Mouse (Mus musculus): ENCODE data around the gene Pip4k2b. TPM values are rescaled to one million over a fixed set of nuclear protein-coding genes. Genes with fewer than 3 reads are reported as not detected.

The Pip4k2b gene
- polyA plus RNA-seq, 2 experiments, result 0.56 to 5.0 TPM

DNA sequence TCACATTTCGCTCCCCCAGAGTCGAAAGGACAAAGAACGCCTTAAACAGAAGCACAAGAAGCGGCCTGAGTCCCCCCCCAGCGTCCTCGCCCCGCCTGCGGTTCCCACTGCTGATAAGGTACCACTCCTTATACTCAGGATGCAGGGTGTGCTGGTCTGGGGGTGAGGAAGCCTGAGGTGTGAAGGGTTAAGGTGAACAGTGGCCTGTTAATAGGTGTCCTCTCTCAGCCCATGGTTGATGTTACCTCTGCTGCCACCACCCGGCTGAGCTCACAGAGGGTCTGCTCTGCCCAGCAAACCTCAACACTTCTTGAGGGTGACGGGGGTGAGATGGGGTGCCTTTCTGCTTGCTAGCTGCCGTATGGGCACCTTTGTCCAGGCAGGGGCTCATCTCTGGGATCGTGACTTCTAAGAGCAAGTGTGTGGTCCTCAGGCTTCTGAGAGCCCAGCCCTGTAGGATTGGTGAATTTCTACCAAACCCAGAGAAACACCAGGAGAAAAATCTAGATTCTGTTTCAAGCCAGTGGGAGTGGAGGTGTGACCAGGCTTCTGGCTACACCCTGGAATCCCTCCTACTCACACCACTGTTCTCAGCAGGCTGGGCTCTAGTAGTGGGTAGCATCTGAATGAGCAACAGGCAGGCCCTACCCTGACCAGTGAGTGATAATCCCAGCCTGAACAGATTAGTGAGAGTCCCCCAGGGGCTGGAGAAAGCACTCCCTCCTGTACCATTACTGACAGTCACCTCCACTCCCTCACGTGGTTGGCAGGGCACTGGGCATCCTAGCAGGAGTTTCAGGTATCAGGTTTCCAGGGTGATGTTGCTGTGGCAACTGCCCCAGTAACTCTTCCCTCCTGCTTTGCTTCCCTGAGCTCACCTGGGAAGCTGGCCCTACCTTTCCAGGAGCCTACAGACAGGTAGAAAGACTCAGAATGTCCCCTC lies 74.0 kb downstream of the Pip4k2b start:
- ATAC-seq (ENCODE audit: insufficient read depth) (no peak), DNase-seq (ENCODE audit: low read depth in 3 of 3, low spot score in 3 of 3) (no peak)
- no peak for TF ChIP-seq CTCF (IDR thresholded peaks at IDR 0.05; ENCODE audit: low read depth)
- TF ChIP-seq EP300 (IDR thresholded peaks at IDR 0.05; ENCODE audit: low read depth), result no peak
- Histone ChIP-seq H3K4me1 (replicated peaks; ENCODE audit: control insufficient read depth in 2 of 2, insufficient read depth in 2 of 2, low read length in 1 of 2) (no peaks in the 10 kb centered on the region; a peak in 1 of 4 replicates), H3K4me3 (ENCODE audit: insufficient read depth in 1 of 2, low read depth in 2 of 2, low read length in 2 of 2) (no peak overlapping the region), H3K27ac (no peak overlapping the region), H3K9me3 (ENCODE audit: control insufficient read depth, low read length) (no peaks in the 10 kb centered on the region), H3K4me2 (ENCODE audit: low read depth) (no peak overlapping the region), H3K9ac (replicated peaks) (no peak overlapping the region), H3K27me3 (ENCODE audit: control insufficient read depth, insufficient read depth, low read length) (no peaks in the 10 kb centered on the region), H3K36me3 (replicated peaks; ENCODE audit: control insufficient read depth, insufficient read depth, low read depth) (no peaks in the 10 kb centered on the region)
- 37% methylated on average over 13 of the region's 13 CpGs for WGBS (ENCODE audit: insufficient replicate concordance)

DNA sequence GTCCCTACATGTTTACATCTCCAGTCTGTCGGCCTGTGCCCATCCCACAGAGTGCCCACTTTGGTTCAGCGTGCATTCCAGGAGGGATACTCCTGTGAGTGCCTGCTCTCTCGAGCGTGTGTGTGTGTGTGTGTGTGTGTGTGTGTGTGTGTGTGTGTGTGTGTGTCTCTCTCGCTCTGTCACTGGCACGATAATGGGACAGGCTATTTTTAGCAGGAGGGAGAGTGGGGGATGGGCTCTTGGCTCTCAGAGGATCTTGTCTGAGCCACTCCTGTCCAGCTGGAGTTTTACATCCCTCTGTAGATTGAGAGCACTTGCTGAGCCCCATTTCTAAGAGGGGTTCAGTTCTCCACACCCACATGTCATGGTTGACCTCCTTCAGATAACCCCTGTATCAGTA lies 74.7 kb downstream of the Pip4k2b start:
- 26% methylated on average over 6 of the region's 6 CpGs for WGBS (ENCODE audit: insufficient replicate concordance)
- ATAC-seq (ENCODE audit: insufficient read depth) (no peak), DNase-seq (ENCODE audit: low read depth in 3 of 3, low spot score in 3 of 3) (no peak)
- Histone ChIP-seq H3K36me3 (replicated peaks; ENCODE audit: control insufficient read depth, insufficient read depth, low read depth) (no peaks in the 10 kb centered on the region), H3K9ac (replicated peaks) (no peak overlapping the region), H3K9me3 (ENCODE audit: control insufficient read depth, low read length) (no peaks in the 10 kb centered on the region), H3K27me3 (ENCODE audit: control insufficient read depth, insufficient read depth, low read length) (peaks cover 6% of the 10 kb centered on the region), H3K4me2 (ENCODE audit: low read depth) (no peak overlapping the region), H3K4me3 (ENCODE audit: insufficient read depth in 1 of 2, low read depth in 2 of 2, low read length in 2 of 2) (no peak overlapping the region), H3K27ac (no peak overlapping the region), H3K4me1 (replicated peaks; ENCODE audit: control insufficient read depth in 2 of 2, insufficient read depth in 2 of 2, low read length in 1 of 2) (no peaks in the 10 kb centered on the region; a peak in 1 of 4 replicates)
- no peak for TF ChIP-seq EP300 (IDR thresholded peaks at IDR 0.05; ENCODE audit: low read depth)
- no peak for TF ChIP-seq CTCF (IDR thresholded peaks at IDR 0.05; ENCODE audit: low read depth)

DNA sequence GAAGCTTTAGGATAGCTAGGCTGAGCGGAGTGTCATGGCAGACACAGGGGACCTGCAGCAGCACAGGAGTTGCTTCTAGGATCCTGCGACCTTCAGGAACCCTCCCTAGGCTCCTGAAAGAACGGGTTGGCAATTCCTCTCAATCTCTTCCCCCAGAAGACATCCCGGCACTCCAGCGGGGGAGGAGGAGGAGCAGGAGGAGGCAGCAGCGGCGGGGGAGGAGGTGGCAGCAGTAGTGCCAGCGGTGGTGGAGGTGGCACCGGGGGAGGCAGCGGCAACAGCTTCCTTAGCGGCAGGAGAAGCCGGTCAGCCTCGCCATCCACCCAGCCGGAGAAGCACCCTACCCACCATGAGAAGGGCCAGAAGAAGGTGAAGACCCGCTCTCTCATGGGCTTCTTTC lies 75.2 kb downstream of the Pip4k2b start:
- Histone ChIP-seq H3K9me3 (ENCODE audit: control insufficient read depth, low read length) (no peaks in the 10 kb centered on the region), H3K4me1 (replicated peaks; ENCODE audit: control insufficient read depth in 2 of 2, insufficient read depth in 2 of 2, low read length in 1 of 2) (no peaks in the 10 kb centered on the region; a peak in 1 of 4 replicates), H3K36me3 (replicated peaks; ENCODE audit: control insufficient read depth, insufficient read depth, low read depth) (no peaks in the 10 kb centered on the region), H3K4me2 (ENCODE audit: low read depth) (no peak overlapping the region), H3K27me3 (ENCODE audit: control insufficient read depth, insufficient read depth, low read length) (peaks cover 12% of the 10 kb centered on the region), H3K9ac (replicated peaks) (no peak overlapping the region), H3K27ac (no peak overlapping the region), H3K4me3 (ENCODE audit: insufficient read depth in 1 of 2, low read depth in 2 of 2, low read length in 2 of 2) (no peak overlapping the region)
- ATAC-seq (ENCODE audit: insufficient read depth) (no peak), DNase-seq (ENCODE audit: low read depth in 3 of 3, low spot score in 3 of 3) (no peak)
- no peak for TF ChIP-seq CTCF (IDR thresholded peaks at IDR 0.05; ENCODE audit: low read depth)
- no peak for TF ChIP-seq EP300 (IDR thresholded peaks at IDR 0.05; ENCODE audit: low read depth)
- 75% methylated on average over 15 of the region's 15 CpGs for WGBS (ENCODE audit: insufficient replicate concordance)

DNA sequence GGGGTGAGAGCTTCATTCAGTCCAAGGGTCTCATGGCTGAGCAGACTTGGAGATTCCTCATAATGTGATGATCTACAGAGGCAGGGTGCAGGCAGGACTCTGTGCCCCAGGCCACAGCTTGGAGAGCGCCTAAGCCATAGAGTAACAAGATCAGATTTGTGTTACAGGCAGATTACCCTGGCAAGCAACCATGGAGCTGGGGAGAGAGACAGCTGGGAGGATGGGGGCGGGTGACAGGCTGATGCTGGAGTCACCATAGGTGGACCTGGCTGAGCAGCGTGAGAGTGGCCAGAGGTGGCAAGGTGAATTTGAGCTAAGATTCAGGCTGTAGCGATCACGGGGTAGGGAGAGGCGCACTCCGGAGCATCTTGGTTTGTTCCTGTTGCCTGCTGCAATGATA lies 76.3 kb downstream of the Pip4k2b start:
- WGBS (ENCODE audit: insufficient replicate concordance), result 73% methylated on average over 7 of the region's 7 CpGs
- no peak overlapping the region for H3K4me3 ChIP-seq (ENCODE audit: insufficient read depth in 1 of 2, low read depth in 2 of 2, low read length in 2 of 2)
- H3K9ac ChIP-seq (replicated peaks), result no peak overlapping the region
- peaks cover 23% of the 10 kb centered on the region for H3K27me3 ChIP-seq (ENCODE audit: control insufficient read depth, insufficient read depth, low read length)
- no peak for TF ChIP-seq CTCF (IDR thresholded peaks at IDR 0.05; ENCODE audit: low read depth)
- no peak for TF ChIP-seq EP300 (IDR thresholded peaks at IDR 0.05; ENCODE audit: low read depth)
- no peak for ATAC-seq (ENCODE audit: insufficient read depth)
- no peak for DNase-seq (ENCODE audit: low read depth in 3 of 3, low spot score in 3 of 3)
- no peak overlapping the region for H3K27ac ChIP-seq
- no peak overlapping the region for H3K4me2 ChIP-seq (ENCODE audit: low read depth)
- H3K9me3 ChIP-seq (ENCODE audit: control insufficient read depth, low read length), result no peaks in the 10 kb centered on the region
- H3K36me3 ChIP-seq (replicated peaks; ENCODE audit: control insufficient read depth, insufficient read depth, low read depth), result no peaks in the 10 kb centered on the region
- H3K4me1 ChIP-seq (replicated peaks; ENCODE audit: control insufficient read depth in 2 of 2, insufficient read depth in 2 of 2, low read length in 1 of 2), result no peaks in the 10 kb centered on the region; a peak in 1 of 4 replicates

DNA sequence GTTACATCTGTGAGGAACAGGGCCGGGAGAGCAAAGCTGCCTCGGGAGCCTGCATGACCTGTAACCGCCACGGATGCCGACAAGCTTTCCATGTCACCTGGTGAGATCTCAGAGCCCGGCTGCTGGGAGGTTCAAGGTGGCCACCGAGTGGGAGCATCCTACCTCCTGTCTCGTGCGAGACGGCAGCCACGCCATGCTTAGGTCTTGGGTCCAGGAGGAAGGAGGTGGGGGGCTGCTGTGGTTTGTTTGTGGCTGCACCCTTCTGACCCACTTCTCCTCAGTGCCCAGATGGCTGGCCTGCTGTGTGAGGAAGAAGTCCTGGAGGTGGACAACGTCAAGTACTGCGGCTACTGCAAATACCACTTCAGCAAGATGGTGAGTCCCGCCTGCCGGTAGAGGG lies 77.7 kb downstream of the Pip4k2b start:
- Histone ChIP-seq H3K9ac (replicated peaks) (no peak overlapping the region), H3K36me3 (replicated peaks; ENCODE audit: control insufficient read depth, insufficient read depth, low read depth) (no peaks in the 10 kb centered on the region), H3K4me3 (ENCODE audit: insufficient read depth in 1 of 2, low read depth in 2 of 2, low read length in 2 of 2) (no peak overlapping the region), H3K4me1 (replicated peaks; ENCODE audit: control insufficient read depth in 2 of 2, insufficient read depth in 2 of 2, low read length in 1 of 2) (no peaks in the 10 kb centered on the region; a peak in 1 of 4 replicates), H3K27me3 (ENCODE audit: control insufficient read depth, insufficient read depth, low read length) (peaks cover 36% of the 10 kb centered on the region), H3K27ac (no peak overlapping the region), H3K9me3 (ENCODE audit: control insufficient read depth, low read length) (no peaks in the 10 kb centered on the region), H3K4me2 (ENCODE audit: low read depth) (no peak overlapping the region)
- no peak for TF ChIP-seq CTCF (IDR thresholded peaks at IDR 0.05; ENCODE audit: low read depth)
- TF ChIP-seq EP300 (IDR thresholded peaks at IDR 0.05; ENCODE audit: low read depth), result no peak
- 62% methylated on average over 15 of the region's 15 CpGs for WGBS (ENCODE audit: insufficient replicate concordance)
- ATAC-seq (ENCODE audit: insufficient read depth), result no peak
- no peak for DNase-seq (ENCODE audit: low read depth in 3 of 3, low spot score in 3 of 3)
